Mouse (Mus musculus) fat pad, adult 2 months (tissue): ENCODE results near the gene Pnpla5.

Source experiments
- DNase-seq: peaks from one replicate; pipeline ENCODE4 v3.0.0-alpha.2; 2011; ENCODE audit warnings: low read depth, low spot score; ENCODE audit errors: extremely low read depth

Pnpla5 gene

GRCm38 (mm10) chr15:84070116-84070676 is 52.8 kb downstream of the Pnpla5 start:
- no peak for DNase-seq

GRCm38 (mm10) chr15:84069455-84070050 is 53.4 kb downstream of the Pnpla5 start:
- no peak for DNase-seq

GRCm38 (mm10) chr15:84065701-84066100 is 57.3 kb downstream of the Pnpla5 start:
- no peak for DNase-seq

GRCm38 (mm10) chr15:84065140-84065539 is 57.8 kb downstream of the Pnpla5 start, which contains the start of gene Efcab6:
TSS of gene Efcab6 (minus strand) at chr15:84065379.
- DNase-seq: no peak
